Mouse (Mus musculus): ENCODE results near the gene Ccdc71. TPM values are rescaled to one million over a fixed set of nuclear protein-coding genes. Genes with fewer than 3 reads are reported as not detected.

Gene Ccdc71
- polyA plus RNA-seq, 1 experiment from 2014 or later: 26.5 TPM

Other genes starting within 250 kb of the Ccdc71 start
- 38.1 to 58.2 TPM (median 44.5 TPM) in 3 replicates for gene Dag1, start 196.6 kb upstream of the Ccdc71 start, polyA plus RNA-seq (2018)
- gene Nicn1, start 170.1 kb upstream of the Ccdc71 start, polyA plus RNA-seq (2018): 6.8 to 7.1 TPM (median 6.8 TPM) in 3 replicates
- gene Amt, start 163.7 kb upstream of the Ccdc71 start, polyA plus RNA-seq (2018): 0.67 to 1.3 TPM (median 0.96 TPM) in 3 replicates
- 409 to 646 TPM (median 437 TPM) in 3 replicates for gene Rhoa, start 154.4 kb upstream of the Ccdc71 start, polyA plus RNA-seq (2018)
- 7.0 to 22.0 TPM (median 13.1 TPM) in 3 replicates for gene Tcta, start 154.4 kb upstream of the Ccdc71 start, polyA plus RNA-seq (2018)
- gene Gpx1, start 121.6 kb upstream of the Ccdc71 start, polyA plus RNA-seq (2018): 944 to 2,094 TPM (median 1,300 TPM) in 3 replicates
- 60.3 to 67.5 TPM (median 67.2 TPM) in 3 replicates for gene Usp4, start 112.7 kb upstream of the Ccdc71 start, polyA plus RNA-seq (2018)
- gene 1700102P08Rik, start 67.7 kb upstream of the Ccdc71 start, polyA plus RNA-seq (2018): 0.33 TPM in 1 of 3 replicates, not detected in the others
- not detected in 3 replicates for gene Ccdc36, start 32.0 kb upstream of the Ccdc71 start, polyA plus RNA-seq (2018)
- not detected in 3 replicates for gene BC048562, start 24.0 kb upstream of the Ccdc71 start, polyA plus RNA-seq (2018)
- 1.5 to 1.9 TPM (median 1.6 TPM) in 3 replicates for gene Klhdc8b, start 1.1 kb downstream of the Ccdc71 start, polyA plus RNA-seq (2018)
- gene Lamb2, start 19.2 kb downstream of the Ccdc71 start, polyA plus RNA-seq (2018): 0.26 to 0.92 TPM (median 0.40 TPM) in 3 replicates
- 33.8 to 68.8 TPM (median 46.3 TPM) in 3 replicates for gene Usp19, start 30.1 kb downstream of the Ccdc71 start, polyA plus RNA-seq (2018)
- gene Qars, start 47.2 kb downstream of the Ccdc71 start, polyA plus RNA-seq (2018): 77.0 to 179 TPM (median 87.2 TPM) in 3 replicates
- gene Qrich1, start 56.3 kb downstream of the Ccdc71 start, polyA plus RNA-seq (2018): 73.2 to 92.9 TPM (median 77.3 TPM) in 3 replicates
- 36.0 to 103 TPM (median 41.0 TPM) in 3 replicates for gene Impdh2, start 99.8 kb downstream of the Ccdc71 start, polyA plus RNA-seq (2018)
- 9.6 to 20.2 TPM (median 16.5 TPM) in 3 replicates for gene Ndufaf3, start 106.9 kb downstream of the Ccdc71 start, polyA plus RNA-seq (2018)
- 17.5 to 30.5 TPM (median 20.5 TPM) in 3 replicates for gene Dalrd3, start 109.4 kb downstream of the Ccdc71 start, polyA plus RNA-seq (2018)
- 3.1 to 7.5 TPM (median 7.5 TPM) in 3 replicates for gene Wdr6, start 118.2 kb downstream of the Ccdc71 start, polyA plus RNA-seq (2018)
- gene P4htm, start 137.1 kb downstream of the Ccdc71 start, polyA plus RNA-seq (2018): 0.16 to 0.70 TPM (median 0.33 TPM) in 3 replicates
- 22.7 to 40.8 TPM (median 29.9 TPM) in 3 replicates for gene Arih2, start 188.9 kb downstream of the Ccdc71 start, polyA plus RNA-seq (2018)
- gene Slc25a20, start 201.6 kb downstream of the Ccdc71 start, polyA plus RNA-seq (2018): 28.0 to 35.2 TPM (median 33.4 TPM) in 3 replicates
- gene Prkar2a, start 228.8 kb downstream of the Ccdc71 start, polyA plus RNA-seq (2018): 20.7 to 69.9 TPM (median 46.8 TPM) in 3 replicates

All from macrophage (primary cell).